Mouse (Mus musculus): ENCODE data around the gene Art4.
"Not testable (repeated sequence)": the region's sequence is repeated elsewhere in the genome, so short reads cannot be mapped to it uniquely, and the experiment has no call there.

The Art4 gene

GRCm38 (mm10) chr6:136857186-136857872 is at the start of gene Art4:
Art4 (minus strand) TSS chr6:136857733.
- DNase-seq, result peak in 1 of 2 experiments; percentile 10

- no peak for DNase-seq
Observed at GRCm38 (mm10) chr6:136906937-136907293, 49.4 kb upstream of the Art4 start.

- no peak for DNase-seq
Observed at GRCm38 (mm10) chr6:136906283-136906936, 48.9 kb upstream of the Art4 start.

GRCm38 (mm10) chr6:136903885-136904470 is 46.4 kb upstream of the Art4 start:
- no peak for DNase-seq

- DNase-seq, result no peak
Observed at GRCm38 (mm10) chr6:136902527-136902926, 45.0 kb upstream of the Art4 start.

GRCm38 (mm10) chr6:136901010-136901409 is 43.5 kb upstream of the Art4 start:
- no peak for DNase-seq

- DNase-seq, result no peak
Observed at GRCm38 (mm10) chr6:136900369-136901009, 43.0 kb upstream of the Art4 start.

- no peak for DNase-seq
Observed at GRCm38 (mm10) chr6:136898954-136899353, 41.4 kb upstream of the Art4 start.

- DNase-seq, result no peak
Observed at GRCm38 (mm10) chr6:136898222-136898621, 40.7 kb upstream of the Art4 start.

GRCm38 (mm10) chr6:136897789-136898188 is 40.3 kb upstream of the Art4 start:
- DNase-seq, result no peak

GRCm38 (mm10) chr6:136894532-136895339 is 37.2 kb upstream of the Art4 start:
- DNase-seq, result no peak

GRCm38 (mm10) chr6:136892002-136892401 is 34.5 kb upstream of the Art4 start:
- DNase-seq, result no peak

- DNase-seq, result no peak
Observed at GRCm38 (mm10) chr6:136889554-136889953, 32.0 kb upstream of the Art4 start.

GRCm38 (mm10) chr6:136889067-136889466 is 31.5 kb upstream of the Art4 start:
- no peak for DNase-seq

GRCm38 (mm10) chr6:136887854-136888253 is 30.3 kb upstream of the Art4 start:
- no peak for DNase-seq

GRCm38 (mm10) chr6:136884766-136885165 is 27.2 kb upstream of the Art4 start:
- not testable (repeated sequence) for DNase-seq

- no peak for DNase-seq
Observed at GRCm38 (mm10) chr6:136883961-136884360, 26.4 kb upstream of the Art4 start.

- no peak for DNase-seq
Observed at GRCm38 (mm10) chr6:136883431-136883915, 25.9 kb upstream of the Art4 start.

- no peak for DNase-seq
Observed at GRCm38 (mm10) chr6:136881678-136882077, 24.1 kb upstream of the Art4 start.

GRCm38 (mm10) chr6:136875670-136876069 is 18.1 kb upstream of the Art4 start, which contains the start of gene Mgp:
Mgp (minus strand) TSS chr6:136875823.
- no peak for DNase-seq

GRCm38 (mm10) chr6:136874599-136874998 is 17.1 kb upstream of the Art4 start:
- no peak for DNase-seq

GRCm38 (mm10) chr6:136868921-136869320 is 11.4 kb upstream of the Art4 start:
- no peak for DNase-seq

GRCm38 (mm10) chr6:136866150-136866549 is 8.6 kb upstream of the Art4 start:
- DNase-seq, result no peak

All from spleen, adult 18-20 months (tissue).